Mouse (Mus musculus) ES-Bruce4 (cell line): Measurements from ENCODE around the gene Krt87.

Source experiments
- CTCF ChIP-seq: IDR thresholded peaks from one replicate; pipeline ENCODE4 v1.8.1; 2011; ENCODE audit warnings: low read depth, low read length
- POLR2A ChIP-seq: IDR thresholded peaks from one replicate; pipeline ENCODE4 v1.8.1; 2011; ENCODE audit warnings: low read length; ENCODE audit not compliant: insufficient read depth

DNA sequence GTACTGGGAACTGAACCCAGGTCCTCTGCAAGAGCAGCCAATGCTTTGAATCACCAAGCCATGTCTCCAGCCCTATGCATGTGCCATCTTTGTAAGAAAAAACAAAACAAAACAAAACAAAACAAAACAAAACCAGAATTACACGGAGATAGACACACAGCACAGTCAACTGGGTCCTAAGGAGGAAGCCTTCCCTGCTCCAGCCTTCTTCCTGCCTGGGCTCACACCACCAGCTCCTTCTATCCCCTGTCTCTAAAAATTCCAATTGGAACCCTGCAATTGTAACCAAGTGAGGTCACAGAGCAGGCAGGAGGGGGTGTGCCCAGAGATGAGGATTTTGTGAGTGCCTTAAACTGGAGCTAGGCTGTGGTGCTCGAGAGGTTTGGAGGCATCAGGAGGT, 8.8 kb upstream of the Krt87 start, which contains the start of gene Krt88:
- TF ChIP-seq CTCF (no peak), POLR2A (no peak)
